Mouse (Mus musculus) G1E (cell line): ENCODE data around the gene Ptpa.

Experiments
- CTCF ChIP-seq: IDR thresholded peaks from 2 replicates; pipeline ENCODE4 v1.5.1; 2012; ENCODE audit warnings: low read depth, low read length, inconsistent platforms, mixed read lengths
- POLR2AphosphoS5 ChIP-seq: IDR thresholded peaks from 2 replicates; pipeline ENCODE4 v1.6.1; 2012; ENCODE audit warnings: low read depth, low read length, inconsistent platforms; ENCODE audit not compliant: insufficient replicate concordance
- TAL1 ChIP-seq: conservative IDR thresholded peaks from 2 replicates; pipeline ENCODE4 v1.6.1; 2012; ENCODE audit warnings: low read depth, low read length, inconsistent platforms, mixed read lengths

GRCm38 (mm10) chr2:30469009-30469408, 53.2 kb downstream of the Ptpa start:
- TF ChIP-seq CTCF (no peak), TAL1 (no peak), POLR2AphosphoS5 (no peak)
